11 mouse cellular contexts compared by ENCODE assay signal in the genomic region with DNA sequence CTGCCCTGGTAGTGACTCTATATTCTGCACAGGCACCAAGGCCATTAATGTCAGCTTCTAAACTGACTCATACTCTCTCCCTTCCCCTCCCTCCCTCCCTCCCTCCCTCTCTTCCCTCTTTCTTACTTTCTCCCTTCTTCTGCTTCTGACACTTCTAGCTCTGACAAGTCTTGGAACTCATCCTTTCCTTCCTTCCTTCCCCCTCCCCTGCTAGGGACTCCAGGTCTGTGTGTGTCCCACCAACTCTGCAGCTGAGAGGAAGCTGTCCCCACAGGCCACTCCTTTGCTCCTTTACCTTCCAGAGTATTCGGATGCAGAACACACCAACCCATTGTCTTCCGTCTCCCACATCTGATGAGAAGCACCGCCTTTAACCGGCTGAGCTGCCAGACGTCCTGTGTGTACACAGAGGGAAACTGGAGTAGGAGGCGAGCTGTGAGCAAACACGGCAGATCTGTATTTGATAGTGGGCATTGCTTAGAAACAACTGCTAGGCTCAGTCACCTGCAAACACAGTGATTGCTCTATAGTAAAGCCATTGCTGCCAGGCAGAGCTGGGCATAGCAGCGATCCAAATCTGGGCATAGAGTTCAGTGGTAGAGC. TPM values are rescaled to one million over a fixed set of nuclear protein-coding genes. Genes with fewer than 3 reads are reported as not detected.
DNase-seq lines count a peak whose midpoint lies in the region; ATAC-seq lines count a peak whose summit lies in the region.
"Had no signal": no experiment of that assay in that cellular context is flagged by ENCODE, and none has a peak within 500 bp of the region (broad histone marks: within the 10 kb centered on the region; RNA-seq: fewer than 3 reads in every experiment).

No protein-coding gene starts in this region.

- no peak for DNase-seq in kidney, adult 18-20 months
- peak; percentile 30 for DNase-seq in neural tube, embryonic 11.5 days (ENCODE audit: low spot score)
- DNase-seq in brain, adult 2 months (ENCODE audit: low read depth, low spot score): peak; percentile 70
- peak; percentile 47 for DNase-seq in testis, postnatal 10 days (ENCODE audit: low spot score)
- no peak for DNase-seq in adrenal gland, postnatal 14 days
- DNase-seq: embryo, embryonic 11 days; liver, embryonic 13.5 days had no signal

- no peak for ATAC-seq in kidney, embryonic 14.5 days (ENCODE audit: low FRiP score, low TSS enrichment)
- ATAC-seq in neural tube, embryonic 11.5 days (ENCODE audit: insufficient read depth, low FRiP score, low TSS enrichment): no peak
- ATAC-seq in neural tube, embryonic 15.5 days (ENCODE audit: low FRiP score): no peak
- ATAC-seq: forebrain, embryonic 13.5 days had no signal

- H3K4me2 ChIP-seq in kidney, embryonic 14.5 days (replicated peaks; ENCODE audit: low read depth, low read length): no peak overlapping the region
- H3K4me2 ChIP-seq in neural tube, embryonic 11.5 days (ENCODE audit: low read depth): no peak overlapping the region
- no peak overlapping the region for H3K4me2 ChIP-seq in neural tube, embryonic 15.5 days
- H3K4me2 ChIP-seq: forebrain, embryonic 13.5 days; hindbrain, embryonic 13.5 days; liver, embryonic 13.5 days had no signal

- 0 out of 2 replicates have a peak overlapping the region, but pooled peaks have one; percentile 30 for H3K27ac ChIP-seq in kidney, embryonic 14.5 days (ENCODE audit: low read depth, low read length)
- no peak overlapping the region for H3K27ac ChIP-seq in neural tube, embryonic 11.5 days (ENCODE audit: low read depth, low read length)
- no peak overlapping the region; the same call in 1 of the 2 replicates for H3K27ac ChIP-seq in neural tube, embryonic 15.5 days (replicated peaks)
- H3K27ac ChIP-seq: forebrain, embryonic 13.5 days; hindbrain, embryonic 13.5 days; liver, embryonic 13.5 days had no signal

- H3K9me3 ChIP-seq in kidney, embryonic 14.5 days (ENCODE audit: control insufficient read depth, low read length): no peaks in the 10 kb centered on the region
- H3K9me3 ChIP-seq in neural tube, embryonic 11.5 days (ENCODE audit: control insufficient read depth, low read length): no peaks in the 10 kb centered on the region
- no peaks in the 10 kb centered on the region for H3K9me3 ChIP-seq in neural tube, embryonic 15.5 days (replicated peaks)
- H3K9me3 ChIP-seq: forebrain, embryonic 13.5 days; hindbrain, embryonic 13.5 days; liver, embryonic 13.5 days had no signal

- H3K36me3 ChIP-seq in kidney, embryonic 14.5 days (ENCODE audit: control insufficient read depth, insufficient read depth, low read length): no peaks in the 10 kb centered on the region
- H3K36me3 ChIP-seq in neural tube, embryonic 11.5 days (ENCODE audit: control insufficient read depth, insufficient read depth, low read length): no peaks in the 10 kb centered on the region
- H3K36me3 ChIP-seq in neural tube, embryonic 15.5 days: no peaks in the 10 kb centered on the region
- H3K36me3 ChIP-seq: hindbrain, embryonic 13.5 days; liver, embryonic 13.5 days had no signal

- H3K4me1 ChIP-seq in kidney, embryonic 14.5 days (ENCODE audit: control insufficient read depth, insufficient read depth, low read length): peaks cover 14% of the 10 kb centered on the region
- peaks cover 11% of the 10 kb centered on the region for H3K4me1 ChIP-seq in neural tube, embryonic 11.5 days (ENCODE audit: control insufficient read depth, insufficient read depth, low read length)
- H3K4me1 ChIP-seq in neural tube, embryonic 15.5 days: peaks cover 32% of the 10 kb centered on the region

- no peak overlapping the region for H3K9ac ChIP-seq in kidney, embryonic 14.5 days (ENCODE audit: low read depth, low read length)
- H3K9ac ChIP-seq in neural tube, embryonic 11.5 days (ENCODE audit: low read length): no peak overlapping the region
- no peak overlapping the region for H3K9ac ChIP-seq in neural tube, embryonic 15.5 days (replicated peaks)
- H3K9ac ChIP-seq: forebrain, embryonic 13.5 days; hindbrain, embryonic 13.5 days; liver, embryonic 13.5 days had no signal

- 23% methylated on average over 8 of the region's 8 CpGs for WGBS in kidney, embryonic 14.5 days
- 42% methylated on average over 8 of the region's 8 CpGs for WGBS in neural tube, embryonic 11.5 days
- 35% methylated on average over 8 of the region's 8 CpGs for WGBS in neural tube, embryonic 15.5 days

- H3K4me3 ChIP-seq in kidney, embryonic 14.5 days (ENCODE audit: low read length): no peak overlapping the region
- H3K4me3 ChIP-seq in neural tube, embryonic 11.5 days (ENCODE audit: low read depth, low read length): no peak overlapping the region
- no peak overlapping the region for H3K4me3 ChIP-seq in neural tube, embryonic 15.5 days (replicated peaks)
- H3K4me3 ChIP-seq: forebrain, embryonic 13.5 days; hindbrain, embryonic 13.5 days; liver, embryonic 13.5 days had no signal

- H3K27me3 ChIP-seq in kidney, embryonic 14.5 days (ENCODE audit: control insufficient read depth, insufficient read depth, low read length): no peaks in the 10 kb centered on the region
- H3K27me3 ChIP-seq in neural tube, embryonic 11.5 days (ENCODE audit: control insufficient read depth, insufficient read depth, low read length): no peaks in the 10 kb centered on the region
- no peaks in the 10 kb centered on the region for H3K27me3 ChIP-seq in neural tube, embryonic 15.5 days (replicated peaks)

RNA-seq across cellular contexts. Expression of a gene that starts 1.8 kb away (rescaled TPM):
- 15.5 and 19.3 TPM in 2 replicates for polyA plus RNA-seq in kidney, embryonic 14.5 days (2014; fragmentation: Nextera tagmentation; extraction: Ambion mirVana)
- polyA plus RNA-seq in neural tube, embryonic 11.5 days (2014; fragmentation: Nextera tagmentation; extraction: Ambion mirVana): 22.0 and 22.9 TPM in 2 replicates
- 35.8 and 46.3 TPM in 2 replicates for polyA plus RNA-seq in neural tube, embryonic 15.5 days (2015; fragmentation: Nextera tagmentation; extraction: Ambion mirVana)
- 30.6 and 36.6 TPM in 2 replicates for total RNA-seq in adrenal gland, postnatal 14 days (2021)

RNA-seq across cellular contexts. Expression of a gene that starts 38.0 kb away (rescaled TPM):
- polyA plus RNA-seq in kidney, embryonic 14.5 days (2014; fragmentation: Nextera tagmentation; extraction: Ambion mirVana): 28.3 and 29.1 TPM in 2 replicates
- 24.6 and 26.0 TPM in 2 replicates for polyA plus RNA-seq in neural tube, embryonic 11.5 days (2014; fragmentation: Nextera tagmentation; extraction: Ambion mirVana)
- 45.2 and 48.5 TPM in 2 replicates for polyA plus RNA-seq in neural tube, embryonic 15.5 days (2015; fragmentation: Nextera tagmentation; extraction: Ambion mirVana)
- 32.1 and 36.3 TPM in 2 replicates for total RNA-seq in adrenal gland, postnatal 14 days (2021)

Comparison
In these comparisons a context has a peak if more than half of its experiments do, and no peak if none do; other contexts are left out.
1. DNase-seq: peak in neural tube, embryonic 11.5 days (single experiment), brain, adult 2 months (single experiment) and testis, postnatal 10 days (single experiment); none in kidney, adult 18-20 months (single experiment) and adrenal gland, postnatal 14 days (single experiment).